Mouse (Mus musculus): ENCODE data around the gene Thnsl1. TPM values are rescaled to one million over a fixed set of nuclear protein-coding genes. Genes with fewer than 3 reads are reported as not detected.

Gene Thnsl1
- 10 to 100 TPM; 19.1 to 24.0 (median 19.6) TPM for total RNA-seq (2022)

GRCm38 (mm10) chr2:21204912-21205830, at the start of gene Thnsl1, which contains the start of gene Enkur:
Gene Thnsl1 (plus strand): TSS chr2:21205724.
Gene Enkur (minus strand): TSS chr2:21205365.
- DNase-seq (ENCODE audit: low spot score in 2 of 2), result peak; percentile 92 to 94

GRCm38 (mm10) chr2:21164296-21164695, 41.2 kb upstream of the Thnsl1 start:
- DNase-seq (ENCODE audit: low spot score in 2 of 2), result no peak

- DNase-seq (ENCODE audit: low spot score in 2 of 2), result no peak
Observed at GRCm38 (mm10) chr2:21167916-21168315, 37.6 kb upstream of the Thnsl1 start.

GRCm38 (mm10) chr2:21172797-21173196, 32.7 kb upstream of the Thnsl1 start:
- DNase-seq (ENCODE audit: low spot score in 2 of 2), result no peak

- no peak for DNase-seq (ENCODE audit: low spot score in 2 of 2)
Observed at GRCm38 (mm10) chr2:21179136-21179535, 26.4 kb upstream of the Thnsl1 start.

- no peak for DNase-seq (ENCODE audit: low spot score in 2 of 2)
Observed at GRCm38 (mm10) chr2:21182811-21183210, 22.7 kb upstream of the Thnsl1 start.

GRCm38 (mm10) chr2:21187576-21187975, 17.9 kb upstream of the Thnsl1 start:
- peak; percentile 24 to 33 for DNase-seq (ENCODE audit: low spot score in 2 of 2)

- DNase-seq (ENCODE audit: low spot score in 2 of 2), result no peak
Observed at GRCm38 (mm10) chr2:21188610-21189009, 16.9 kb upstream of the Thnsl1 start.

GRCm38 (mm10) chr2:21191232-21191631, 14.3 kb upstream of the Thnsl1 start:
- DNase-seq (ENCODE audit: low spot score in 2 of 2), result no peak

GRCm38 (mm10) chr2:21195233-21195632, 10.3 kb upstream of the Thnsl1 start:
- DNase-seq (ENCODE audit: low spot score in 2 of 2), result no peak

GRCm38 (mm10) chr2:21199051-21199450, 6.5 kb upstream of the Thnsl1 start:
- no peak for DNase-seq (ENCODE audit: low spot score in 2 of 2)

- DNase-seq (ENCODE audit: low spot score in 2 of 2), result no peak
Observed at GRCm38 (mm10) chr2:21202754-21203153, 2.8 kb upstream of the Thnsl1 start.

- no peak for DNase-seq (ENCODE audit: low spot score in 2 of 2)
Observed at GRCm38 (mm10) chr2:21205831-21206159, 271 bp downstream of the Thnsl1 start.

GRCm38 (mm10) chr2:21206278-21206677, 754 bp downstream of the Thnsl1 start:
- DNase-seq (ENCODE audit: low spot score in 2 of 2), result no peak

GRCm38 (mm10) chr2:21211361-21211760, 5.8 kb downstream of the Thnsl1 start:
- DNase-seq (ENCODE audit: low spot score in 2 of 2), result no peak

GRCm38 (mm10) chr2:21214322-21214721, 8.8 kb downstream of the Thnsl1 start:
- DNase-seq (ENCODE audit: low spot score in 2 of 2), result no peak

- no peak for DNase-seq (ENCODE audit: low spot score in 2 of 2)
Observed at GRCm38 (mm10) chr2:21215284-21215683, 9.8 kb downstream of the Thnsl1 start.

GRCm38 (mm10) chr2:21222453-21223384, 17.2 kb downstream of the Thnsl1 start:
- no peak for DNase-seq (ENCODE audit: low spot score in 2 of 2)

- DNase-seq (ENCODE audit: low spot score in 2 of 2), result no peak
Observed at GRCm38 (mm10) chr2:21230276-21230675, 24.8 kb downstream of the Thnsl1 start.

GRCm38 (mm10) chr2:21231147-21231546, 25.6 kb downstream of the Thnsl1 start:
- DNase-seq (ENCODE audit: low spot score in 2 of 2), result no peak

- no peak for DNase-seq (ENCODE audit: low spot score in 2 of 2)
Observed at GRCm38 (mm10) chr2:21234871-21235648, 29.5 kb downstream of the Thnsl1 start.

Data from left cerebral cortex, adult 8-10 months (tissue).